Mouse (Mus musculus) G1E-ER4 (cell line): ENCODE measurements around the gene Lrrc73. TPM values are rescaled to one million over a fixed set of nuclear protein-coding genes. Genes with fewer than 3 reads are reported as not detected.

Experiments used
- GATA1 ChIP-seq: IDR thresholded peaks from one replicate; pipeline ENCODE4 v1.8.0; 2012; ENCODE audit warnings: low read length, inconsistent platforms
- polyA plus RNA-seq: library from polyadenylated mRNA; stranded (reverse); fragments of >175 nt; gene quantifications from 2 replicates; pipeline ENCODE4 v1.2.3, GENCODE M21; 2012

Lrrc73 gene
- 1.5 and 1.6 TPM in 2 replicates for polyA plus RNA-seq

DNA sequence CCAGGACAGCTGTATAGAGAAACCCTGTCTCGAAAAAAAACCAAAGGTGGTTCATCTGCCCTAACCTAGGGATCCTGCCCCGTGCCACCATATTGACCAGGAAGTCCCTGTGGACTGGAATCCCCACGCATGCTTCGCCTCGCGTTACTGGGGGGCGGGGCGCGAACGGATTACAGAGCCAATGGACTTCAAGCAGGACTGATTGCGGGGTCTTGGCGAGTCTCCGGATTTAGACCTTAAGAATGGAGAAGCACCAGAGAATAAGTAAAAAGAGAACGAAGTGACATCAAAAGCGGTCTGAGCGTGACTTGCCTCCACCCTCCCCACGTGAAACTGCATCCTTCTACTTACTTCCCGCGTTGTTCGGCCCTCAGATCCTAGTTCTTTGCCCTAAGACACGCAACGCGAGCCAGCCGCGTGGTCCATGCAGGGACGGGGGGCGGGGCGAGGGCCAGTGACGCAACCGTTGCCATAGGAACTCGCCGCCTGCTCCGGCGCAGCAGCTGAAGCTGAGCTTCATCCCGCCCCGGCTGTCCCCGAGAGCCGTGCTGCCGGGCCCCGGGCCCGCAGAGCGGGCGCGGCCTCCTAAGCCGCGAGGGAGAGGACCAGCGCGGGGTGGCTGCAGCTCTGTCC is at the start of gene Lrrc73:
Gene Lrrc73 (plus strand): TSS at position 80 of the 633 bp plus-strand sequence.
- TF ChIP-seq GATA1 = no peak

- no peak for TF ChIP-seq GATA1
These were observed 46.7 kb upstream of the Lrrc73 start for GRCm38 (mm10) chr17:46206676-46207075.

DNA sequence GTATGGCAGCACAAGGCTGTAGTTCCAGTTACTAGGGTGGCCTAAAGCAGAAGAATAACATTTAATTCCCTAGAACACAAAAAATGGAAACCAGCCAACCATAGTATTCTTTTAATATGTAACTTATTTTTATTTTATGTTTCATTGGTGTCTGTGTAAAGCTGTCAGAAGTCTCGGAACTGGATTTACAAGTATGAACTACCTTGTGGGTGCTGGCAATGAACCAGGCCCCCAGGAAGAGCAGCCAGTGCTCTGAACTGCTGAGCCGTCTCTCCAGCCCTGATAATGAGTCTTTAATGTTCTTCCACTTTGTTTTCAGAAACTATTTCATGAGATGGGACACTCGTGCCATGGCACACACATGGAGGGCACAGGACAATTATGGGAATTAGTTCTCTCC is 42.8 kb upstream of the Lrrc73 start:
- no peak for TF ChIP-seq GATA1

DNA sequence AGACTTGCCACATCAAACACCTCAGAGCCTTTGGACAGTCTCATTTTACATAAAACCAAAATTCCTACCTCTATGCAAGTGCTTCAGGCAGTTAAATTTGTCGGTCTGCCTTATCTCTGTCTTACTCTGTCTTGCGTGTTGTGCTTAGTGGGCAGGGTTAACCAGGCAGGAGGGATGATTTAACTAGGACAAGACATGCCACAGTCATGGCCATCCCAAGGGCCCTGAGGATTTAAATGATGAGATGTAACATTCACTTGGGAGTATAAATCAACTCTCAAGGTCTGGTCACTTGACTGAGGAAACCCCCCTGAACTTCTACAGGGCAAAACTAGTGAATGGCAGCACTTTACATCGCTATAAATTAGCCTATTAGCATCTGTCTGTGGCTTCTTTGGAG is 31.7 kb upstream of the Lrrc73 start:
- TF ChIP-seq GATA1 = no peak

- no peak for TF ChIP-seq GATA1
These were observed 25.8 kb upstream of the Lrrc73 start for GRCm38 (mm10) chr17:46227576-46227975.

DNA sequence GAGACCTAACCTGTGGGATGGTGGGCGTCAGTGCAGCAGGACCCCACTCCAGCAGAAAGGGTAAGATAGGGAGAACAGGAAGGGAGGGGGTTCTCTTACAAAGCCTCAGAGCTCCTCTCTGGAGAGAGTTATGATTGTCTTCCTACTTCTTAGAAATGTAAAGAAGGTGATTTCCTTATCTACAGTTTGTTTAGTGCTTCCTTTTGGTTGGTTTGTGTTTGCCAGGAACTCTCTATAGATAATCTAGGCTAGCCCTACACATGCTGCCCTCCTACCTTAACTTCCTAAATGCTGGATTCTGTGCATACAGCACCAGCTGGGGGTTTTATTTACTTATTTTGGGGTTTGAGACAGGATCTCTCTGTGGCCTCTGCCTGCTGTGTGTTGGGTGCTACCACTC is 17.3 kb upstream of the Lrrc73 start:
- no peak for TF ChIP-seq GATA1

DNA sequence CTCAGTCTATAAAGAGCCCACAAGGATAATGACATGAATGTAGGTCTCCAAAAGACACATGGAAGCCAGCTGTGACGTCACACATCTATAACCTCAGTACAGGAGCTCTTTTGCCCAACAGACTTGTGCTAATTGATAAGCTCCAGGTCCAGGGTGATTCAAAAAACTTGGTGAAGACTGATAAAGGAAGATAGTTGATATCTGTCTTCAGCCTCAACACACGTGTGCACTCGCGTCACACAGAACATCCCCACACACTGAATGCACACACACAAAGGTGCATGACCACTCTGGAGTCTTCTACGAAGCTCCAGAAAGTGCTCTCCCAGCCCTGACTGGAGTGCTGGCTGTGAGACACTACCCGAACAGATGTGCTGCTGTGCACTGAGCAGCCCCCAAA is 16.3 kb upstream of the Lrrc73 start:
- no peak for TF ChIP-seq GATA1

GRCm38 (mm10) chr17:46237480-46237879 is 15.9 kb upstream of the Lrrc73 start:
- TF ChIP-seq GATA1 = no peak

DNA sequence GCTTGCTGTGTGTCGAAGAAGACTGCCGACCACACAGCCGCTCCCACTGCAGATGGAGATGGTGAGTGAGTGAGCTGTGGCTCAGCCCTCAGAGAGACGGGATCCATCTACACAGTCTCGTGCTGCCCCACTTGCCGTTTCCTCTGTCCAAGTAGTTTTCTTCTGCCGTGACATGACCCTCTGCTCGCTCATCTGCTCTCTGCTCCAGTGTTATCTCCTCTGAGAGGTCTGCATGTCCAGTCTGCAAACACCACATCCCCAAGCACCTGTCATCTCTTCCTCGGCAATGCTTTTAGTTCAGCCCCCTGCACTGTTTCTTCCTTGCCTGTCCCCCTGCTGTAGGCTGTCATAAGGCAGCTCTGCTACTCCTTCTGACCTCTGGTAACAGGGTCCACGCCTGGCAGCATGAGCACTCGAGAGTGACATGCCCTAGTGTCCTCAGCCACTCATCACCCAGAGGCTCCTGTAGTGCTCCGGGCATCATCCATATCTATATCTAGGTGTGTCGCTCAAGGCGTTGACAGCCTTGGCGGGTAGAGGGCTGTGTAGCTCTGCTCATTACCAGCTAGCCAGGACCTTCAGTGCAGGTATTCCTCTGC is 13.7 kb upstream of the Lrrc73 start:
- no peak for TF ChIP-seq GATA1

- no peak for TF ChIP-seq GATA1
These were observed 11.9 kb upstream of the Lrrc73 start for GRCm38 (mm10) chr17:46241471-46241870.

DNA sequence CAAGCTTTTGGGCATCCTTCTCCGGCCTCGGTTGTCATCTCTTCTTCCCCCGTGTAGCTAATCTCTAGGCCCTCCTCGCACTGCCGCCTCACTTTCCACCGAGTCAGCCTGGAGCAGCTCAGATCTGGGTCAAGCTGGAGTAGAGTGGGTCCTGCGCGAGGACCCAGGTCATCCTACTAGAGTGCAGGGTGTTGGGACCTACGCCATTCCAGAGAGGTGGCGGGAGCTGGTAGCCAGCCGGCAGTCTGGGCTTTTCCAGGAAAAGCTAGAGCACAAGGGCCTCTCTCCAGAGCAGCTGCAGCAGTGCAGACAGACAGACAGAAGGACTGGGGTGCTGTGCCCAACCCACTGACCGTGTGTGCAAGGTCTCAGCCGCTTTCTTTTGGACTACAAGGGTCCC is 11.1 kb upstream of the Lrrc73 start:
- no peak for TF ChIP-seq GATA1

- no peak for TF ChIP-seq GATA1
These were observed 10.3 kb upstream of the Lrrc73 start for GRCm38 (mm10) chr17:46242993-46243392.

- no peak for TF ChIP-seq GATA1
These were observed 9.7 kb upstream of the Lrrc73 start for GRCm38 (mm10) chr17:46243624-46244023.

GRCm38 (mm10) chr17:46244579-46244978 is 8.8 kb upstream of the Lrrc73 start:
- no peak for TF ChIP-seq GATA1

DNA sequence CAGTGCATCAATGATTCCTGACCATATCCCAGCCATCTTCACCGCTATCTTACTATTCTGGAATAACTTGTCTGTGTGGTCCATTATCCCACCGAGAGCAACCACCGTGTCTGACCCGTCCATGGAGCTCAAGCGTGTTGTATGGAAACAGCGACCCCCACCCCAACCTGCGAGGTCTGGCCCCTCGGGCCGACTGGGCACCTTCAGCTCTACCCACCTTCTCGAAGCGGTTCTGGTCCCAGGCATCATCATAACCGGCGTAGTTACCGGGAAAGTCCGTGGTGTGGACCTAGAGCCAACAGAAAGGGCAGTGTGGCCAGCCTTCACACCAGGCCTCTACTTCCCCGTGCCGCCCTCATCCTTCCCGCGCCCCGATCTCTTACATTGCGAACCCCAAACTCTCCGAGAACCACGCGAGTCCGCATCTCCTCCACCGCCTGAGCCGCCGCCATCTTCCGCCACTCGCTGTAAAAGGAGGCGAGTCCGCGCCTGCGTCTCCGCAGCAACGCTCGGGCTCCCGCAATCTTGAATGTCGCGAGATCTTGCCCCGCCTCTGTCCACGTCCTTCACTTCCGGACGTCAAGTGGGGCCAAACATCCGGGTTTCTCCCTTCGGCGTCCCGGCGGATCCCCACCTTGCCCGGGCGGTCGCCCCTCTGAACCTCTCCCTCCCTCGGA is 5.7 kb upstream of the Lrrc73 start, which contains the start of the genes Polr1c and Yipf3:
Gene Polr1c (minus strand): TSS at position 543 of the 677 bp plus-strand sequence.
Gene Yipf3 (plus strand): TSS at position 569 of the 677 bp plus-strand sequence.
- TF ChIP-seq GATA1 = no peak

GRCm38 (mm10) chr17:46248189-46248522 is 5.2 kb upstream of the Lrrc73 start:
- no peak for TF ChIP-seq GATA1

DNA sequence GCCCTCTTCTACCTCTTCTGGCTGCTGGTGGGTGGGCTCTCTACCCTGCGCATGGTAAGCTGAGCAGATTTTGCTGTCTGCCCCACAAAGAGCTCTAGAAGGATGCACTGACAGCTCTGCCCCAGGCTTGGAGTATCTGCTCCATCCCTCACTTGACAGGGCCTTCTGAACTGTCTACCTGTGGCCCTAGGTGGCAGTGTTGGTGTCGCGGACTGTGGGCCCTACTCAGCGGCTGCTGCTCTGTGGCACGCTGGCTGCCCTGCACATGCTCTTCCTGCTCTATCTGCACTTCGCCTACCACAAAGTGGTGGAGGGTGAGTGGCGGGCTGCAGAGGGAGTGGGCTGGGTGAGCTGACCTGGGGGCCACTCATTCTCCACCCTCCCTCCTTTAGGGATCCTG is 2.2 kb upstream of the Lrrc73 start:
- TF ChIP-seq GATA1 = no peak
